Mouse (Mus musculus): ENCODE measurements around the gene Flg.

DNA sequence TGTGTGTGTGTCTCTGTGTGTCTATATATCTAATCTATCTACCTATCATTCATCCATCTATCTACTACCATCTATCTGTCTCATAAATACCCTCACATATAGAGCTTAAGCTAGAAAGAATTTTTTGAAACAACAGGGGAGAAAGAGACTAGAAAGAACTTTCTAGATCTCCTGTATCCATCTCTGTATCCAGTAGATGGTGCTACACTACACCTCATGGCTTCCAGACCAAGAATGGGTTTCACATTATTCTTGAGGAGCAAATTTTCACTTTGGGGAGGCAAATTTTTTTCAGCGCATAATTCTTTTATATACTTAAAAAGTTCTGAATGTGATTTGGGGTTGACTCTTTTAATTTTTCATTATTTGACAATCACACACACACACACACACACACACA, 41.1 kb downstream of the Flg start:
- TF ChIP-seq POLR2A (IDR thresholded peaks at IDR 0.05; ENCODE audit: insufficient read depth, low read length) = no peak
- no peak for TF ChIP-seq CTCF (IDR thresholded peaks at IDR 0.05; ENCODE audit: low read depth, low read length)

Data from ES-Bruce4 (cell line).